38 mouse cellular contexts compared by ENCODE assay signal in genomic region chr11:94969709-94970108, GRCm38 (mm10). TPM values are rescaled to one million over a fixed set of nuclear protein-coding genes. Genes with fewer than 3 reads are reported as not detected.
"Had no signal": no experiment of that assay in that cellular context is flagged by ENCODE, and none has a peak within 500 bp of the region (broad histone marks: within the 10 kb centered on the region; RNA-seq: fewer than 3 reads in every experiment).

No protein-coding gene starts in this region.

RNA-seq across cellular contexts. Expression of gene Hils1, which starts 2.3 kb away (rescaled TPM):
- total RNA-seq: heart, postnatal 10 days; heart, postnatal 14 days; heart, postnatal 25 days; heart, postnatal 36 days; heart, postnatal 4 days; hematopoietic stem cell, adult 5-6 weeks; hindbrain, postnatal 0 days; layer of hippocampus, adult 18-20 months; layer of hippocampus, adult 2 months; layer of hippocampus, adult 8-10 months; layer of hippocampus, postnatal 10 days; layer of hippocampus, postnatal 14 days; layer of hippocampus, postnatal 25 days; layer of hippocampus, postnatal 36 days; left cerebral cortex, adult 18-20 months; left cerebral cortex, adult 2 months; left cerebral cortex, adult 8-10 months had no signal
- polyA plus RNA-seq: heart, embryonic 12.5 days; heart, embryonic 13.5 days; heart, postnatal 0 days; hindbrain, embryonic 10.5 days; hindbrain, embryonic 11.5 days; hindbrain, embryonic 12.5 days; hindbrain, embryonic 13.5 days; hindbrain, embryonic 14.5 days; hindbrain, embryonic 15.5 days; hindbrain, embryonic 16.5 days; hindbrain, postnatal 0 days; inflammation-experienced regulatory T-cells, adult 6 months; intestine, embryonic 14.5 days; intestine, embryonic 15.5 days; intestine, embryonic 16.5 days; intestine, postnatal 0 days; kidney, adult 2 months; kidney, embryonic 14.5 days; kidney, embryonic 15.5 days; kidney, embryonic 16.5 days; kidney, postnatal 0 days; large intestine, adult 2 months had no signal

RNA-seq across cellular contexts. Expression of gene Sgca, which starts 6.4 kb away (rescaled TPM):
- total RNA-seq: hematopoietic stem cell, adult 5-6 weeks; left cerebral cortex, adult 18-20 months had no signal
- polyA plus RNA-seq: inflammation-experienced regulatory T-cells, adult 6 months; intestine, embryonic 14.5 days; intestine, embryonic 15.5 days had no signal

RNA-seq across cellular contexts. Expression of gene Col1a1, which starts 33.7 kb away (rescaled TPM):
- total RNA-seq: hematopoietic stem cell, adult 5-6 weeks had no signal
